Mouse (Mus musculus): ENCODE data around the gene Neb. TPM values are rescaled to one million over a fixed set of nuclear protein-coding genes. Genes with fewer than 3 reads are reported as not detected.
A peak's percentile ranks its signal among the peaks of the same experiment; 100 is the strongest.

Gene Neb
- 10.8 and 15.7 TPM in 2 replicates for polyA plus RNA-seq (2015; fragmentation: Nextera tagmentation; extraction: Ambion mirVana)

DNA sequence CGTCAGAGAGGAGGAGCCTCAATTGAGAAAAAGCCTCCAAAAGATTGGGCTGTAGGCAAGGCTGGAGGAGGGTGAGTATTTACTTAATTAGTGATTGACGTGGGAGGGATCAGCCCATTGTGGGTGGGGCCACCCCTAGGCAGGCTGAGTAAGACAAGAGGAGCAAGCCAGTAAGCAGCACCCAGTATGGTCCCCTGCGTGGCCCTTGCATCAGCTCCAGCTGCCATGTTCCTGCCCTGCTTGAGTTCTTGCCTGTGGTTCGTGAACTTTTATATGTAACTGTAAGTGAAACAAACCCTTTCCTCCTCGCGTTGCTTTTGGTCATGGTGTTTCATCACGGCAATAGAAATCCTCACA, at the start of gene Neb:
Gene Neb (minus strand): TSS at position 27 of the 357 bp plus-strand sequence.
- Histone ChIP-seq H3K36me3 (no peaks in the 10 kb centered on the region), H3K4me2 (peak within 1 kb of the TSS; percentile 21), H3K9me3 (no peaks in the 10 kb centered on the region), H3K27me3 (no peaks in the 10 kb centered on the region), H3K4me1 (no peaks in the 10 kb centered on the region), H3K9ac (no peak within 1 kb of the TSS), H3K27ac (no peak within 1 kb of the TSS), H3K4me3 (no peak within 1 kb of the TSS)
- no peak for ATAC-seq (ENCODE audit: insufficient number of reproducible peaks, insufficient read depth, low FRiP score, low TSS enrichment, low read depth)
- 50% methylated on average over 7 of the region's 7 CpGs for WGBS

DNA sequence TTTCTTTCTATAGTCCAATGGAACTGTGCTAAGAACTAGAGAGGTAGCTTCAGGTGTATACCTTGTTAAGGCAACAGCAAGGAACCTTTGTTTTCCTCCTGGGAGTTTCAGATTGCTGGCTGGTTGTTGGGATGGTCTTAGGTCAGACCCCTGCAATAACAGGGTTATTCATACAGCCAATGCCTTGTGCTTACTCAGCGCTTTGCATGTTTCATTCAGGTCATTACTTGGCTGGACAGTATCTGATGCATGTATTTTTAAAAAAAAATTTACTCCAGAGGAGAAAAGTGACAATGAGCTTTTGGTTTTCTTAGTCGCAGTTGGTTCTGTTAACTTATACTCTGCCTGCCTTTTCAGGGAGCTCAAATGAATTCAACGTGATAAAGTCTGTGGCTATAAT, 49.1 kb upstream of the Neb start:
- WGBS, result 66% methylated on average over 3 of the region's 3 CpGs
- no peak overlapping the region for H3K4me3 ChIP-seq

DNA sequence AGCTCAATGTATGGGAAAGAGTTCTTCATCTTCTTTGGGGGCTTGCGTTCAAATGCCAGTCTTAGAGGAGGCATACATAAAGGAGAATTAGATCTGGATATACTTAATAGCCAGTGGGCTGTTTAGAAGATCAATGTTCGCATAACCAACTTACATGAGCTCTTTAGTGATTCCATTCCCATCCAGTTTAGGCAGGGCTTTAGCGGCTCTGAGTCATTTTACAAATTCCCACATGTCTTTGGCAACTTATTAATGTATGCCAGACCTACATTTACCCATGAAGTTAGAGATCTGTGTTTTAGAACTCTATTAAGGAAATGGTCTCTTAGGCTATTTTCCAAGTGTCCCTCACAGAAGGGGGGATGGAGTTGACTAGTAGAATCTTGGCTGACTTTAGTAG, 47.8 kb upstream of the Neb start:
- Histone ChIP-seq H3K4me1 (peaks cover 28% of the 10 kb centered on the region), H3K27ac (no peak overlapping the region), H3K4me2 (peak overlapping the region; percentile 78), H3K27me3 (no peaks in the 10 kb centered on the region), H3K4me3 (peak overlapping the region; percentile 97; the same call in 1 of the 2 replicates), H3K36me3 (no peaks in the 10 kb centered on the region), H3K9me3 (no peaks in the 10 kb centered on the region), H3K9ac (no peak overlapping the region)
- WGBS, result 67% methylated on average over 3 of the region's 3 CpGs
- ATAC-seq (ENCODE audit: insufficient number of reproducible peaks, insufficient read depth, low FRiP score, low TSS enrichment, low read depth), result no peak

More for the DNA sequence above, 49.1 kb upstream of the Neb start:
- no peak overlapping the region for H3K9ac ChIP-seq
- no peaks in the 10 kb centered on the region for H3K9me3 ChIP-seq
- H3K4me1 ChIP-seq, result peaks cover 25% of the 10 kb centered on the region
- ATAC-seq (ENCODE audit: insufficient number of reproducible peaks, insufficient read depth, low FRiP score, low TSS enrichment, low read depth), result no peak
- no peaks in the 10 kb centered on the region for H3K27me3 ChIP-seq
- H3K36me3 ChIP-seq, result no peaks in the 10 kb centered on the region
- no peak overlapping the region for H3K4me2 ChIP-seq
- H3K27ac ChIP-seq, result no peak overlapping the region

DNA sequence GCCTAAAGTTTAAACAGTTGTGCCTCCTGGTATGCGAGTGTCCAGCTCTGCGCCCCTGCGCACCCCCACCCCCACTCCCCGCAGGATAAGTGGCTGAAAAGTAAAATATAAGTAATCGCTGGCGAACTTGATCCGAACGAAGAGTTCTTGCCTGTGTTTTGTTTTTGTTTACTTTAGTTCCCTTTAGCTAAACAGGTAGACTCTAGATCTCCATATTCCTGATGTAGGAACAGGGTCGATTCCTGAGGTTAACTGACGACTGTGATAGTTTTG, 47.2 kb upstream of the Neb start:
- Histone ChIP-seq H3K9me3 (no peaks in the 10 kb centered on the region), H3K36me3 (no peaks in the 10 kb centered on the region), H3K4me3 (peak overlapping the region; percentile 97), H3K4me2 (peak overlapping the region; percentile 78), H3K27ac (peak overlapping the region; percentile 91), H3K9ac (peak overlapping the region; percentile 96), H3K4me1 (peaks cover 28% of the 10 kb centered on the region), H3K27me3 (no peaks in the 10 kb centered on the region)
- no peak for ATAC-seq (ENCODE audit: insufficient number of reproducible peaks, insufficient read depth, low FRiP score, low TSS enrichment, low read depth)
- WGBS, result 18% methylated on average over 10 of the region's 10 CpGs

DNA sequence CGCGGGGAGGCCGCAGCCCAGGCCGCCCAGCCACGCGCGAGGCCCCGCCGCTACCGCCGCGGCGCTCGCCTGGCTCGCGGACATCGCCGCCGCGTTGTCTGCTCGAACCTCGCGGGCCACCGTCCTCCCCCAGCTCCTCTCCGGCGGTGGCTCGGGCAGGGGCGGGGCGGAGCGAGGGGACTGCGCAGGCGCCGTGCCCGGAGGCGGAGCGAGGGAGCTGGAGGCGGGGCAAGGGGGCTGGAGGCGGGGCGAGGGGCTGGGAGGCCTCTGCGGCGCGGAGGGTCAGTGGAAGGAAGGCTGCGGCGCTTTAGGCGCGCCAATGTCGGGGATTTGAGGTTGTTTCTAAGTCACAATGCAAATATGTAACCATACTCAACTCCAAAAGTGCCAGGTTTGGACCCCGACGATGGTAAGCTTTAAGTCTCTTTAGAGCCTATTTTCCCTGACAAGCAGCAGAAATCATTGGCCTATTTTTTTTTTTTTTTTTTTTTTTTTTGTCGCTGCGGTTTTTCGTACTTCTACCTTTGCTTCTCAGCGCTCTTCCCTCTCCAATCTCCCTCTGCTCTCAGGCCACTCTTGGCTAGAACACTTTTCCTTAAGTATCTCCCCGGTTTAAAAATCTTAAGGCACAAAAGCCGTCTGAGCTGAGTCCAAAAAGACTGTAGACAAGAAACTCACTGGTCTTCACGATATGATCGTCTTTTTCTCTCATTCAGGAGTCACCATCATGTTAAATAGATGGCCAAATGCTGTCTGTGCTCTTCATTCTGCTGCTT, 46.7 kb upstream of the Neb start, which contains the start of gene Arl5a:
Gene Arl5a (minus strand): TSS at position 155 of the 776 bp plus-strand sequence.
- no peaks in the 10 kb centered on the region for H3K36me3 ChIP-seq
- H3K9me3 ChIP-seq, result no peaks in the 10 kb centered on the region
- H3K4me3 ChIP-seq, result peak within 1 kb of the TSS; percentile 97
- H3K4me1 ChIP-seq, result peaks cover 28% of the 10 kb centered on the region
- H3K9ac ChIP-seq, result peak within 1 kb of the TSS; percentile 96
- ATAC-seq (ENCODE audit: insufficient number of reproducible peaks, insufficient read depth, low FRiP score, low TSS enrichment, low read depth), result peak; percentile 91
- peak within 1 kb of the TSS; percentile 78 for H3K4me2 ChIP-seq
- 1% methylated on average over 57 of the region's 57 CpGs for WGBS
- H3K27ac ChIP-seq, result peak within 1 kb of the TSS; percentile 91
- no peaks in the 10 kb centered on the region for H3K27me3 ChIP-seq

DNA sequence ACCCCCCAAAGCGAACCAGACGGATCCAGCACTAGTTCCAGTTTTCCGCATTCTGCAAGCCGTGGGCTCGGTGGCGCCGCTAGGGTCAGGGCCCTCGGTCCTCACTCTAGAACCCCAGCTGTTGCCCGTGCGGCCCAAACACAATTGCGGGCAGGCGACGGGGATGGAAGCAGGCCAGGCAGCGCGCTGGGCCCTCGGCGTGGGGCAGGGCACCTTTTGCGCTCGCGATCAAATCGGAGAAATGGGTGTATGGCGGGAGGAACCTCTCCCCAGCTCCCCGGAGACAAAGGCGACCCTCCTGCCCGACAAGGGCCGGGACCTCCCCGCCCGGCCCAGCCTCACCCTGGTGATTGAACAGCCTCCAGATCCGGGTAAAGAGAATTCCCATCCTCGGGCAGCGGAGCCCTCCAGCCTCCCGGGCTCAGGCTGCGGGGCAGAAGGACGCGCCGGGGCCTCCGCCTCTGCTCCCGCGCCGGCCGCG, 46.0 kb upstream of the Neb start:
- Histone ChIP-seq H3K27ac (peak overlapping the region; percentile 91), H3K4me2 (peak overlapping the region; percentile 64)
- under 1% methylated on average over 39 of the region's 42 CpGs for WGBS

DNA sequence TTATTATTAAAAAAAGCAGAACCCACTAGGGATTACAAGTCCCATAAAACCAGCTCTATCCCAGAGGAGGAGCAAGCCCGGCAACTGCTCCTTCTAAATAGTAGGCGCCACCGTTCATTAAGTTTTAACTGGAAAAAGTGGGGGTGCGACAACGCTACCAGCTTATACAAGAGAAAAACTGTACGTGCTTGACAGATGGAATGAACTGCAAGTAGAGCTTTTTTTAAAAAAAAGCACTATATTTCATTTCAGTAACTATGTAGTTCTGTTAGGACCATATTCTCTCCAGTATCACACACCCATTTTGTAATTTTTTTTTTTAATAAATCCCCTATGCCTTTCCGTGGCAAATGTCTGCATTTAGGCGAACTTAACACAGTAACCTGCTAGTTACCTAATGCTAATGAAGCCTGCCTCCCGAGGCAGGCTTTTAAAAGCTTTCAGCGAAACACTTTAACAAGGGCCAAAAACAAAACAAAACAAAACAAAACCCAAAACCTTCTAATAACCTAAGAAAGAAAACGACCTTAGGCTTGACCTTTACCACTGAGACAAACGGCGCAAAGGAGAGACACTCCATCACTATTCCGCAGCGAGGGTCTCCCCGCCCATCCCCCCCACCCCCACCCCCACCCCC, 45.5 kb upstream of the Neb start:
- H3K27me3 ChIP-seq, result no peaks in the 10 kb centered on the region
- peak overlapping the region; percentile 96 for H3K9ac ChIP-seq
- peaks cover 28% of the 10 kb centered on the region for H3K4me1 ChIP-seq
- H3K36me3 ChIP-seq, result no peaks in the 10 kb centered on the region
- no peak overlapping the region for H3K27ac ChIP-seq
- WGBS, result 3% methylated on average over 16 of the region's 16 CpGs
- no peak for ATAC-seq (ENCODE audit: insufficient number of reproducible peaks, insufficient read depth, low FRiP score, low TSS enrichment, low read depth)
- H3K4me3 ChIP-seq, result peak overlapping the region; percentile 97
- peak overlapping the region; percentile 64 for H3K4me2 ChIP-seq
- no peaks in the 10 kb centered on the region for H3K9me3 ChIP-seq

More for the DNA sequence above, 46.0 kb upstream of the Neb start:
- H3K36me3 ChIP-seq, result no peaks in the 10 kb centered on the region
- peak overlapping the region; percentile 97 for H3K4me3 ChIP-seq
- no peaks in the 10 kb centered on the region for H3K9me3 ChIP-seq
- ATAC-seq (ENCODE audit: insufficient number of reproducible peaks, insufficient read depth, low FRiP score, low TSS enrichment, low read depth), result peak; percentile 75
- peak overlapping the region; percentile 96 for H3K9ac ChIP-seq
- peaks cover 28% of the 10 kb centered on the region for H3K4me1 ChIP-seq
- H3K27me3 ChIP-seq, result no peaks in the 10 kb centered on the region

DNA sequence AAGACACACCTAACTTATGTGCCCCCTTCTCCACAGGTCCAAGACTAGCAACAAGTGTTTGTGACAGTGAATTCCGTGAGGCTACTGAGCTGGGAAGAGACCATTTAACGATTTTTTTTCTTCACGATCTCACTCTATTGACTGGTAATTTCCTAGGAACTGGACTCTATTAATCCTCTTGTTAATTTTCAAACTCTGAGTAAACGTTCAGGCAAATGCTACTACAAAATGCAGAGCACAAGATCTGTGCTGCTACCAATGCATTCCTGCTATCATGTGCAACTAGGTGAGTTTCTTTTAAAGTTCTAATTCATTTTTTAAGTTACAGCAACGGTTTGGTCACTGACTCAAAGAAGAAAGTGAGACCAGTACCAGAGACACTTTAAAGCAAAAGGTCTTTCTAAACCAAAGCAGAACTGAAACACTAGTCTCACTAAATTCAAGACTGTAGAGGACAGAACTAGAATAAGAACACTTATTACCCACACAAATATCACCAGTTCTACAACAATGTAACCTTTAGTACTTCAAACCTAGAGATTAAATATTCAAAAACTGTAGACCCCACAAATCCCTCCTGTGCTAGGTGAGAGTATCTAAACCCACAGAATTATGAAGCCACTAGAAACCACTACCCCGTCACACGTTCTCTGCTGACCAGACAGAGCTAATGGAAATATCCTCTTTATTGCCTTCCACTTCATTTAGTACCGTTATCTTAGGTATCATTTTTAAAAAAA, 44.8 kb upstream of the Neb start:
- 62% methylated on average over 8 of the region's 8 CpGs for WGBS
- no peak overlapping the region for H3K27ac ChIP-seq
- peak overlapping the region; percentile 64 for H3K4me2 ChIP-seq
- peaks cover 28% of the 10 kb centered on the region for H3K4me1 ChIP-seq
- peak overlapping the region; percentile 96 for H3K9ac ChIP-seq
- H3K36me3 ChIP-seq, result no peaks in the 10 kb centered on the region
- no peaks in the 10 kb centered on the region for H3K9me3 ChIP-seq
- no peak for ATAC-seq (ENCODE audit: insufficient number of reproducible peaks, insufficient read depth, low FRiP score, low TSS enrichment, low read depth)
- H3K27me3 ChIP-seq, result no peaks in the 10 kb centered on the region
- H3K4me3 ChIP-seq, result peak overlapping the region; percentile 97

DNA sequence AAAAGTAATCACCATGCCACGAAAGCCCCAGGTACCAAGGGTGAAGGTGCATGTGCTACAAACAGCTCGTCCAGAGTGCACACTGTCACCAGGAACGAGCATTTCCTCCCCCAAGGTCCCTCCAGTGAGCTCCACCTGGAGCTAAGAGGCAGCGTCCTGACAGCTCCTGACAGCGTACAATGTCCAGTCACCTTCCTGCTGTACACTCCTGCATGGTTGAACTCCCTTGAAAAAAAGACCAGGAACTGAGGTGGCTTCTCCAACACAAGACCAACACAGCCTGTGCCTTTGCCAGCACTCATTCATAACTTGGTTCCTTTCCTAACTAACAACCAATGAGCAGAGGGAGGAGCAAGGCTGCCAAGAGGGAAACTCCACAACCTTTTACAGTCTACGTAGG, 42.9 kb upstream of the Neb start:
- ATAC-seq (ENCODE audit: insufficient number of reproducible peaks, insufficient read depth, low FRiP score, low TSS enrichment, low read depth), result no peak
- Histone ChIP-seq H3K9ac (no peak overlapping the region), H3K9me3 (no peaks in the 10 kb centered on the region), H3K4me2 (no peak overlapping the region), H3K27ac (no peak overlapping the region), H3K4me3 (no peak overlapping the region), H3K27me3 (no peaks in the 10 kb centered on the region), H3K4me1 (peaks cover 24% of the 10 kb centered on the region), H3K36me3 (peaks cover 11% of the 10 kb centered on the region)
- 73% methylated on average over 6 of the region's 6 CpGs for WGBS

DNA sequence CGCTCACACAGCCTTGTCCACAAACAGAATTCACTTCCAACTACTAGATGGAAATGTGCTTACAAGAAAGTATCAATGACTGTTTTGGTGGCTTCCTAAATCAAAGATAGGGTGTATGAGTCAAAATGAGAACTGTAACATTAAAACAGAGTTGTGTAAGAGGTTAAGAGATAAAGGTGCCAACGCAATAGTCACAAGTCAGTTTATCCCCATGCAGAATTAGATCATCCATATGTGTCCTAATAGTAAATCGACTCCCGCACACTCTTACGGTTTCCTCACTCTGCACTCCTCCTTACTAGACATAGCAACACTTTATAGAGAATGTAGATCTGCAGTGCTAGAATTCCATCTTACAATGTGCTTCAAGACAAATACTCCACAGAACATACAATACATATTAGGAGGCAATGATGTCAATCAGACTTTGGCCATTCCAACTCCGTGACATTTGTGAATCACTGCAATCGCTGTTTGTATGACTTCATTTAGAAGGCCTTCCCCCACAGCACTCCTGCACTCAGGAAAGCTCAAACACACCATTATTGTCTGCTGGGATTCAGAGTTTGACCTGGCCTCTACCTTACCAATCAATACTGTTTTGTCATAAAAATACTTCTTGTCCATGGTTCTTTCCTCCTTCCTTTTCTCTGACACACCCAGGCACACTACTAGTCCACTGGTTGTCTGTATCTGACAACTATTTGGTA, 41.9 kb upstream of the Neb start:
- WGBS, result 88% methylated on average over 7 of the region's 7 CpGs
- Histone ChIP-seq H3K36me3 (peaks cover 21% of the 10 kb centered on the region), H3K4me1 (peaks cover 16% of the 10 kb centered on the region), H3K27ac (no peak overlapping the region), H3K9ac (no peak overlapping the region), H3K4me3 (no peak overlapping the region), H3K27me3 (no peaks in the 10 kb centered on the region), H3K9me3 (peaks cover 6% of the 10 kb centered on the region), H3K4me2 (no peak overlapping the region)
- ATAC-seq (ENCODE audit: insufficient number of reproducible peaks, insufficient read depth, low FRiP score, low TSS enrichment, low read depth), result no peak

DNA sequence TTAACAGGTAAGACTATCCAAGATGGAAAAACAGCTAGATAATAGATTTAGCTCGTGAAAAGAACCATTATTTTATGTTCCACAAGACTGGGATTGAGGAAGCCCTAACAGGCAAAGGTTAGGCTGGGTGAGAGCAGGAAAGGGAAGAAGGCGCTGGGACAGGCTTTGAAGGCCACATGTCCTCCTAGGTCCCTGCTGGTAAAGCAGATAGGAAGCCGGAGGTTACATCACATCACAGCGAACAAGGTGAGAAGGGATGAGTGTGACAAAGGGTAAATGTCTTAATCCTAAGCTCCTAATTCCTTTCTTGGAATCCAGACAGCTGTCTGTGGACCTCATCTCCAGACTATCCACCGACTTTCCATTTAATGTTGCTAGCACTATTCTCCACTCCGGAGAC, 41.0 kb upstream of the Neb start:
- Histone ChIP-seq H3K4me1 (peaks cover 16% of the 10 kb centered on the region), H3K4me2 (no peak overlapping the region), H3K4me3 (no peak overlapping the region), H3K9me3 (peaks cover 6% of the 10 kb centered on the region), H3K27ac (no peak overlapping the region), H3K36me3 (peaks cover 27% of the 10 kb centered on the region), H3K27me3 (no peaks in the 10 kb centered on the region), H3K9ac (no peak overlapping the region)
- ATAC-seq (ENCODE audit: insufficient number of reproducible peaks, insufficient read depth, low FRiP score, low TSS enrichment, low read depth), result no peak
- 86% methylated on average over 6 of the region's 6 CpGs for WGBS
